Mouse (Mus musculus) ES-E14 (cell line): Measurements from ENCODE around the gene Lrtm2.

Experiments
- HCFC1 ChIP-seq: IDR thresholded peaks from 2 replicates; pipeline ENCODE4 v1.6.1; 2012; ENCODE audit warnings: low read length, inconsistent platforms, borderline replicate concordance; ENCODE audit not compliant: insufficient read depth
- MAFK ChIP-seq: IDR thresholded peaks from 2 replicates; pipeline ENCODE4 v1.6.1; 2014; ENCODE audit warnings: mild to moderate bottlenecking, low read depth, low read length, inconsistent platforms; ENCODE audit not compliant: insufficient read depth
- ZC3H11A ChIP-seq: IDR thresholded peaks from 2 replicates; pipeline ENCODE4 v1.6.1; 2012; ENCODE audit warnings: low read depth, mild to moderate bottlenecking, inconsistent platforms, low read length, borderline replicate concordance
- ZNF384 ChIP-seq: IDR thresholded peaks from 2 replicates; pipeline ENCODE4 v1.6.1; 2012; ENCODE audit warnings: low read depth, low read length, inconsistent platforms

GRCm38 (mm10) chr6:119338121-119338912, 7.8 kb upstream of the Lrtm2 start:
- TF ChIP-seq ZC3H11A (no peak), MAFK (no peak), ZNF384 (no peak), HCFC1 (no peak)
